Mouse (Mus musculus) ES-Bruce4 (cell line): ENCODE measurements at regions not wholly inside any gene's neighbourhood (a gene's known extent, or its start where the extent isn't known, plus 50 kb on each side); places are given as distances from the start of the nearest gene placed in this dataset.

Experiments used
- CTCF ChIP-seq: IDR thresholded peaks from one replicate; pipeline ENCODE4 v1.8.1; 2011; ENCODE audit warnings: low read depth, low read length
- EP300 ChIP-seq: IDR thresholded peaks from 2 replicates; pipeline ENCODE4 v1.6.1; 2011; ENCODE audit warnings: low read depth, low read length; ENCODE audit not compliant: insufficient read depth
- POLR2A ChIP-seq: IDR thresholded peaks from one replicate; pipeline ENCODE4 v1.8.1; 2011; ENCODE audit warnings: low read length; ENCODE audit not compliant: insufficient read depth

DNA sequence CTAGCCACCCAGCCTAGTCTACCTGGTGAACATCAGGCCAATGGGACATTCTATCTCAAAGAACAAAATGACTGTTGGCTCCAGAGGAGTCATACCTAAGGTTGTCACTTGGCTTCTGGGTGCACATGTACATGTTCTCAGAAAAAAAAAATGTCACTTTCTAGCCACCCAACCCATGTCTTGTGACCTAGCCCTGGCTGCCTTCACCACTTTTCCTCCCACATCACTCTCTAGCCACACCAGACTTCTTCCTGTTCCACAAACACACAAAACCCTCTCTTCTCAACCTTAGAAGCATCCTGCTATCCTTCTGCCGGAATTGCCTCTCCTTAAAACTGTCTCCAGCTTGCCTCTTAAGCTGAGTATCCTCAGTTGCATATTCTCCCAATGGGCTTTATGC, 211.6 kb downstream of the Maf start:
- TF ChIP-seq CTCF (no peak), EP300 (no peak), POLR2A (no peak)
